Mouse (Mus musculus): ENCODE measurements around the gene Slc22a16.
"Not testable (repeated sequence)": the region's sequence is repeated elsewhere in the genome, so short reads cannot be mapped to it uniquely, and the experiment has no call there.

The Slc22a16 gene

GRCm38 (mm10) chr10:40570036-40570435 lies at the start of gene Slc22a16:
TSS of gene Slc22a16 (plus strand) at chr10:40570336.
- CTCF ChIA-PET, result interaction anchor here (0.6 to 2.0 kb wide), 7 partner anchors 13 to 233 kb away, joined by 3 to 14 read pairs (median 3); no protein-coding TSS in a partner anchor
- POLR2A ChIA-PET, result interaction anchor here in 2 of 4 experiments (0.7 to 2.3 kb wide), 4 partner anchors 29 to 312 kb away, joined by 4 to 8 read pairs (median 5); partner anchors contain the start of gene Gtf3c6 (in 1 of the 2)

GRCm38 (mm10) chr10:40521579-40521978 lies 48.6 kb upstream of the Slc22a16 start:
- POLR2A ChIA-PET, result interaction anchor here (0.5 to 13.4 kb wide), 35 partner anchors 8 to 275 kb away, joined by 3 to 150 read pairs (median 4); partner anchors contain the start of genes Amd1 (in 2 of the 4), Gtf3c6 (in 2 of the 4), Cdk19 (in 1 of the 4) and Rpf2 (in 1 of the 4)
- CTCF ChIA-PET, result interaction anchor here in 3 of 4 experiments (0.6 to 1.7 kb wide), 4 partner anchors 13 to 247 kb away, joined by 3 to 10 read pairs (median 4); no protein-coding TSS in a partner anchor

- CTCF ChIA-PET, result interaction anchor here in 3 of 4 experiments (0.7 to 2.0 kb wide), 6 partner anchors 152 to 311 kb away, joined by 3 to 10 read pairs (median 5); partner anchors contain the start of gene Gtf3c6 (in 1 of the 3)
- POLR2A ChIA-PET, result interaction anchor here (1.0 to 13.4 kb wide), 9 partner anchors 60 to 265 kb away, joined by 3 to 150 read pairs (median 18); partner anchors contain the start of genes Amd1 (in 2 of the 4) and Gtf3c6 (in 2 of the 4)
Measured at GRCm38 (mm10) chr10:40523312-40523975, 46.7 kb upstream of the Slc22a16 start.

DNA sequence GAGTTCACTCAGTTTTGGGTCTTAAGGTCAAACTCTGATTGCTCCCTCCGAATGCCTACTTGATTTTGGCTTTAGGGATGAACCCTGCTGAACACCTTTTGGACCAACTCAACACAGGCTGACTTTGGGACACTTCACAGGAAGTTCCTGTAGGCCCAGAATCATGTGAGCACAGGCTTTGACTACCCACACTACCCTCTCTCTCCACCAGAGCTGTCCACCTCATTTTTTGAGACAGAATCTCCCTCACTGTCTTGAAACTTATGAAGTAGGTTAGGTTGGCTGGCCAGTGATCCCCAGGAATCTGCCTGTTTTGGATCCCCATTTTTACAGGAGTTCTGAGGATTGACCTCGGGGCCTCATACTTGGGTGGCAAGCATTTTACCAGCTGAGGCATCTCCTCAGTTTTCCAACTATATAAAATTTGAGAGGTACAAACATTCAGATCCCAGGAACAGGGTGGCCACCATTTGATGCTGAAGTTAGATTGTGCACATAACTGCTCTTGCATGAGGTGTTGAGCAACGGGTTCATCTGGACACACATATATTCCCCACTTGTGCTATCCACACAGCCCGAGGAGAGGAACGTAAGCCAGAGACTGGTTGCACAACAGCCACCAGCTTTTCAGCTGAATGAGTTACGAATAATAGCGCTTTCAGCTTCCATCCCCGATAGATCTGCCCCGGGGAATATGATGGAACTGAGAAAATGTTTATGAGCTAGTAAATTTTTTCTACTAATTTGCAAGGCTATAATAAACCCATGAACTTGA lies 45.9 kb upstream of the Slc22a16 start:
- ChIA-PET CTCF (interaction anchor here in 3 of 4 experiments (0.7 to 2.0 kb wide), 8 partner anchors 153 to 311 kb away, joined by 3 to 10 read pairs (median 3); partner anchors contain the start of gene Gtf3c6 (in 1 of the 3)), POLR2A (interaction anchor here (0.9 to 13.4 kb wide), 9 partner anchors 174 to 266 kb away, joined by 3 to 150 read pairs (median 10); partner anchors contain the start of genes Amd1 (in 2 of the 4) and Gtf3c6 (in 2 of the 4))

DNA sequence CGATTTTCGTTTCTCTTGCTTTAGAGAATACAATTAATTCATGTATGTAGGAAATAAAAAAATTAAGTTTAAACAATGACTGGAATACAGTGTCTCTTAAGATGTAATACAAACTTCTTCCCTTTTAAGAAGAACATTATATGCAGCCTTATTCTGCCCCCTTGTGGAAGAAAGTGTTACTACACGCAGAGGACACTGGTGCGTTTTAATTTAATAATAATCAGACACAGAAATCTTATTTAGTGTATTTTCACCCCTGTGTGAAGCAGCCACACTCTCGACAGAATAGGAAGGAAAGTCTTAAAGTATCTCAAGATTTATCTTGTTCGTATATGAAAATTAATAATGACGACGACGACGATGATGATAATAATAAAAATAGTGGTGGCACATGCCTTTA lies 45.1 kb upstream of the Slc22a16 start:
- ChIA-PET CTCF (interaction anchor here in 3 of 4 experiments (0.8 to 2.0 kb wide), 8 partner anchors 21 to 312 kb away, joined by 3 to 10 read pairs (median 4); partner anchors contain the start of gene Gtf3c6 (in 1 of the 3)), POLR2A (interaction anchor here (0.6 to 13.4 kb wide), 11 partner anchors 175 to 839 kb away, joined by 3 to 150 read pairs (median 8); partner anchors contain the start of genes Amd1 (in 2 of the 4) and Gtf3c6 (in 2 of the 4))

DNA sequence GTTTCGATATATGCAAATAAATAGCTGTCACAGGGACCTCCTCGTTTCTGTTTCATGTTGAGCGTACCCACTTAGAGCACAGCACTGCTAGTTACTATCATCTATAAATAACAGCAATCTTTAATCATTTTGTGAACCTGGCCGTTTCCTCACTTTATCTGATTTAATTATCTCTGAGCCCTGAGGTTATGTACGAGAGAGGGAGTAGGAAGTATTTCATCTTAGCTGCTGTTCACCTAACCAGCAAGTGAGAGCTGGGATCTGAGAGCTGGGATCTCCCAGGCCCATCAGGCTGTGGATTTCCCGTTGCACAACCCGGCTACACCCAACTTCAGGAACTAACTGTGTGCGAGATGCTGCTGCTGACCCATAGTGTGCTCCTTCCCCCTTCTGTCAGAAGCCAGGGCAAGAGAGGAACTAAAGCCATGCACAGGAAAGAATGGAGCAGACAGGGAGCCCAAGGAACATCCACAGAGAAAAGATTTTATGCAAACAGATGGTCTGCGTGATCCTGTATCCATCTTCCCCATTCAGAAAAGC lies 44.5 kb upstream of the Slc22a16 start:
- ChIA-PET CTCF (interaction anchor here in 3 of 4 experiments (0.8 to 1.3 kb wide), 4 partner anchors 22 to 267 kb away, joined by 3 to 5 read pairs (median 4); no protein-coding TSS in a partner anchor), POLR2A (interaction anchor here in 3 of 4 experiments (0.6 to 13.4 kb wide), 8 partner anchors 175 to 268 kb away, joined by 3 to 150 read pairs (median 12); partner anchors contain the start of genes Gtf3c6 (in 2 of the 3) and Amd1 (in 1 of the 3))

GRCm38 (mm10) chr10:40526301-40526761 lies 43.8 kb upstream of the Slc22a16 start:
- ChIA-PET CTCF (interaction anchor here in 2 of 4 experiments (1.0 to 1.4 kb wide), 2 partner anchors 267 kb away, joined by 3 read pairs; no protein-coding TSS in a partner anchor), POLR2A (interaction anchor here in 3 of 4 experiments (0.6 to 13.4 kb wide), 8 partner anchors 10 to 267 kb away, joined by 3 to 150 read pairs (median 11); partner anchors contain the start of genes Gtf3c6 (in 2 of the 3) and Amd1 (in 1 of the 3))

- ChIA-PET CTCF (interaction anchor here in 2 of 4 experiments (1.0 to 1.4 kb wide), 2 partner anchors 268 kb away, joined by 3 read pairs; no protein-coding TSS in a partner anchor), POLR2A (interaction anchor here in 3 of 4 experiments (0.6 to 13.4 kb wide), 8 partner anchors 9 to 268 kb away, joined by 3 to 150 read pairs (median 11); partner anchors contain the start of genes Gtf3c6 (in 2 of the 3) and Amd1 (in 1 of the 3))
Measured at GRCm38 (mm10) chr10:40526986-40527385, 43.1 kb upstream of the Slc22a16 start.

DNA sequence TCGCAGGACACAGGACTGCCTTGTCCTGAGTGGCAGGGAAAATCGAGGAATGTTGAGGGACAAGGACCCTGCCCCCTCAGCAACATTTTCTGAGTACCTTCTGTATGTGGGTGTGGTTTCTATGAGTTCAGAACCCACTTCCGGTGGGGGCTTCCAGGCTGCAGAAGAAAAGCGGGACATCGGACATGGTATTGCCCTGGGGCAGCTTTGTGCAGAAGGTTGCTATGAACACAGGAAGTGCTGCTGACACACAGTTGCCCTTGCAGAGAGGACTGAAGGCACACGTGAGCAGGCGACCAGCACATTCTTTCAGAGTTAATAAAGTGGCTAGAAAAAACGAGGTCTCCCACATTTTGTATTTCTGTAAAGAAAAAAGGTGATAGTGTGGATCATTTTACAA lies 42.6 kb upstream of the Slc22a16 start:
- ChIA-PET POLR2A (interaction anchor here in 2 of 4 experiments (0.6 to 13.4 kb wide), 5 partner anchors 87 to 290 kb away, joined by 3 to 150 read pairs (median 17); partner anchors contain the start of genes Gtf3c6 (in 2 of the 2) and Amd1 (in 1 of the 2)), CTCF (interaction anchor here in 1 of 4 experiments (1.4 kb wide), 1 partner anchor 268 kb away, joined by 3 read pairs; no protein-coding TSS in a partner anchor)

- CTCF ChIA-PET, result interaction anchor here in 3 of 4 experiments (0.6 to 1.5 kb wide), 5 partner anchors 54 to 414 kb away, joined by 3 to 5 read pairs (median 4); no protein-coding TSS in a partner anchor
Measured at GRCm38 (mm10) chr10:40528668-40529067, 41.5 kb upstream of the Slc22a16 start.

DNA sequence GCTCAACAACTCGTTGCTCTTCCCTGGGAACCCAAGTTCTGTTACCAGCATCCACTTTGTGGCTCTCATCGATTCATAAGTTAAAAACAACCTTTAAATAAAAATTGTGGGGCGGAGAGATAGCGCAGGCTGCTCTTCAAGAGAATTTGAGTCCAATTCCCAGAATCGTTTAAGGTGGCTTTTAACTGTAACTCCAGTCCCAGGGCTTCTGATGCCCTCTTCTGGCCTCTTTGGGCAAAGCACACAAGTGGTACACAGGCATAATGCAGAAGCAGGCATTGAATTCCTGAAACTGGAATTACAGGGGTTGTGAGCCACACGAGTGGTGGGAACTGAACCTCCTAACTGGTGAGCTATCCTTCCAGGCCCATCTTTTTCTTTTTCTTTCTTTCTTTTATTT lies 40.5 kb upstream of the Slc22a16 start:
- POLR2A ChIA-PET, result interaction anchor here (0.6 to 13.4 kb wide), 11 partner anchors 8 to 271 kb away, joined by 3 to 150 read pairs (median 6); partner anchors contain the start of genes Gtf3c6 (in 4 of the 4) and Amd1 (in 1 of the 4)
- CTCF ChIA-PET, result interaction anchor here in 3 of 4 experiments (0.6 to 1.5 kb wide), 6 partner anchors 11 to 317 kb away, joined by 3 to 5 read pairs (median 4); partner anchors contain the start of gene Slc22a16 (in 1 of the 3)

More at GRCm38 (mm10) chr10:40528668-40529067, 41.5 kb upstream of the Slc22a16 start:
- POLR2A ChIA-PET, result interaction anchor here (0.7 to 13.4 kb wide), 8 partner anchors 228 to 295 kb away, joined by 3 to 150 read pairs (median 15); partner anchors contain the start of genes Gtf3c6 (in 4 of the 4) and Amd1 (in 1 of the 4)

- POLR2A ChIA-PET, result interaction anchor here in 2 of 4 experiments (1.5 to 13.4 kb wide), 5 partner anchors 9 to 271 kb away, joined by 3 to 150 read pairs (median 5); partner anchors contain the start of genes Amd1 (in 1 of the 2) and Gtf3c6 (in 1 of the 2)
- CTCF ChIA-PET, result no interaction called here
Measured at GRCm38 (mm10) chr10:40530661-40531060, 39.5 kb upstream of the Slc22a16 start.

GRCm38 (mm10) chr10:40532586-40532985 lies 37.5 kb upstream of the Slc22a16 start:
- CTCF ChIA-PET, result not testable (repeated sequence)
- POLR2A ChIA-PET, result interaction anchor here in 2 of 4 experiments (0.6 to 1.2 kb wide), 2 partner anchors 275 to 755 kb away, joined by 3 read pairs; partner anchors contain the start of gene Gtf3c6 (in 1 of the 2)

GRCm38 (mm10) chr10:40541351-40541750 lies 28.8 kb upstream of the Slc22a16 start:
- ChIA-PET POLR2A (interaction anchor here in 3 of 4 experiments (0.6 to 2.8 kb wide), 5 partner anchors 11 to 283 kb away, joined by 3 to 11 read pairs (median 5); partner anchors contain the start of gene Gtf3c6 (in 2 of the 3)), CTCF (interaction anchor here (0.6 to 1.4 kb wide), 5 partner anchors 12 to 341 kb away, joined by 3 to 6 read pairs (median 3); partner anchors contain the start of gene Cdc40 (in 1 of the 4))

DNA sequence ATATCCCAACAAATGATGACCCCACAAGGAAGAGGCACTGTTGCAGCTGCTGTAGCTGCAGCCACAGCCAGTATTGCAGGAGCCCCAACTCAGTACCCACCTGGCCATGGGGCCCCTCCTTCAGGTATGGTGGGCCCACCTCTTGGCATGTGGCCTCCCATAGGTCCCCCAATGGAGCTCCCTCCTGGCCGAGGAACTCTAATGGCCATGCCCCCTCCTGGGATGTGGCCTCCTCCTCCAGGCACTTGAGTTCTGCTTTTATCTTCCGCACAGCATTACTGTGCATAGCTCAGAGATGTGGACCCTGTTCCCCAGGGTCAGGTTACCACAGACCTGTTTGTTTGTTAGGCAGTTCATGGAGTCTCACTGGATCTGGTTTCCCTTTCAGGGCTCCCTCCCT lies 20.8 kb upstream of the Slc22a16 start:
- CTCF ChIA-PET, result interaction anchor here in 3 of 4 experiments (0.5 to 1.3 kb wide), 3 partner anchors 9 to 34 kb away, joined by 3 read pairs; no protein-coding TSS in a partner anchor

DNA sequence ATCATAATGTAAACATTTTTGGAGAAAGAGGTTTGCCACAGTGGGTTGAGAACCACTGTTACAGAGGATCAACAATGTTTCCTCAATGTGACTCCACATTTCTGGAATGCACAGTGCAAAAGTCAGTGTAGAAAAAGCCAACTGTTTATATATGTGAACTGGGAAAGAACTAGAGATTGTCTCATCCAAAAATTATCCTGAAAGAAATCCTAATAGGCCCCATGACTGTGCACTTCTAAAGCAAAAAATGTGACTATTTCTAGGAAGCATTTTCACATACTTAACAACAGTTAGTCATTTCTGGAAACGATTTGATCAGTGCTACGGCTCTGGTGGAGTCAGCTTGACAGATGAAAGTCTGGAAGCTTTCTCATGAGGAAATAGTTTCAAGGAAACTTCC lies 18.3 kb upstream of the Slc22a16 start:
- POLR2A ChIA-PET, result no interaction called here
- CTCF ChIA-PET, result no interaction called here

More for the DNA sequence above, 20.8 kb upstream of the Slc22a16 start:
- POLR2A ChIA-PET, result interaction anchor here in 2 of 4 experiments (0.6 to 1.7 kb wide), 2 partner anchors 22 to 549 kb away, joined by 3 read pairs; no protein-coding TSS in a partner anchor
